Mouse (Mus musculus) myocyte (in vitro differentiated cells): ENCODE data around the gene Hexdc. TPM values are rescaled to one million over a fixed set of nuclear protein-coding genes. Genes with fewer than 3 reads are reported as not detected.

Experiments used
- H3K27me3 ChIP-seq: one replicate; pipeline ENCODE4 v1.6.1; 2011; ENCODE audit not compliant: control insufficient read depth, insufficient read depth, insufficient read length
- H3K36me3 ChIP-seq: one replicate; pipeline ENCODE4 v1.6.1; 2011; ENCODE audit not compliant: control insufficient read depth, insufficient read depth
- H3K4me2 ChIP-seq: one replicate; pipeline ENCODE4 v1.6.1; 2011; ENCODE audit warnings: low read depth, control low read depth
- H3K4me3 ChIP-seq: one replicate; pipeline ENCODE4 v1.5.1; 2011; ENCODE audit warnings: mild to moderate bottlenecking, control low read depth, moderate library complexity
- H3K79me2 ChIP-seq: one replicate; pipeline ENCODE4 v1.6.1; 2011; ENCODE audit not compliant: control insufficient read depth, insufficient read depth
- H3ac ChIP-seq: one replicate; pipeline ENCODE4 v1.6.1; 2011; ENCODE audit not compliant: control insufficient read depth, insufficient read length
- CEBPB ChIP-seq: IDR thresholded peaks from 2 replicates; pipeline ENCODE4 v1.6.1; 2011; ENCODE audit warnings: mild to moderate bottlenecking, moderate library complexity; ENCODE audit not compliant: poor library complexity, insufficient read depth, severe bottlenecking
- E2F4 ChIP-seq: IDR thresholded peaks from one replicate; pipeline ENCODE4 v1.6.1; 2011; ENCODE audit warnings: mild to moderate bottlenecking, control low read depth, moderate library complexity; ENCODE audit not compliant: insufficient read depth
- MAX ChIP-seq: IDR thresholded peaks from one replicate; pipeline ENCODE4 v1.6.1; 2011; ENCODE audit warnings: low read depth, mild to moderate bottlenecking, control low read depth
- MYOD1 ChIP-seq, 3 experiments: IDR thresholded peaks; one replicate each; pipeline ENCODE4 v1.6.1; 2011; ENCODE audit warnings: control low read depth in 2 of 3, low read depth in 2 of 3, mild to moderate bottlenecking in 2 of 3, moderate library complexity in 1 of 3; ENCODE audit not compliant: insufficient read length in 2 of 3, control insufficient read depth in 1 of 3
- MYOG ChIP-seq, 3 experiments: IDR thresholded peaks; one replicate each; pipeline ENCODE4 v1.6.1; 2011; ENCODE audit warnings: control low read depth in 2 of 3, low read depth in 2 of 3, mild to moderate bottlenecking in 2 of 3; ENCODE audit not compliant: insufficient read length in 2 of 3, control insufficient read depth in 1 of 3, insufficient read depth in 1 of 3
- POLR2A ChIP-seq: IDR thresholded peaks from one replicate; pipeline ENCODE4 v1.6.1; 2011; ENCODE audit warnings: low read depth, mild to moderate bottlenecking, control low read depth, moderate library complexity; ENCODE audit not compliant: insufficient read length
- POLR2AphosphoS2 ChIP-seq: IDR thresholded peaks from one replicate; pipeline ENCODE4 v1.6.1; 2011; ENCODE audit warnings: low read depth, control low read depth; ENCODE audit not compliant: insufficient read length
- REST ChIP-seq: IDR thresholded peaks from one replicate; pipeline ENCODE4 v1.6.1; 2011; ENCODE audit warnings: mild to moderate bottlenecking, control low read depth, moderate library complexity; ENCODE audit not compliant: insufficient read depth, insufficient read length
- SRF ChIP-seq: IDR thresholded peaks from one replicate; pipeline ENCODE4 v1.6.1; 2011; ENCODE audit warnings: low read depth; ENCODE audit not compliant: control insufficient read depth, insufficient read length
- TCF12 ChIP-seq: IDR thresholded peaks from one replicate; pipeline ENCODE4 v1.6.1; 2011; ENCODE audit warnings: mild to moderate bottlenecking, control low read depth; ENCODE audit not compliant: poor library complexity, insufficient read depth, severe bottlenecking
- TCF3 ChIP-seq: IDR thresholded peaks from one replicate; pipeline ENCODE4 v1.6.1; 2011; ENCODE audit warnings: low read depth, control low read depth; ENCODE audit not compliant: insufficient read length
- USF1 ChIP-seq: IDR thresholded peaks from one replicate; pipeline ENCODE4 v1.6.1; 2011; ENCODE audit warnings: low read depth, mild to moderate bottlenecking, control low read depth, moderate library complexity
- polyA plus RNA-seq: library from polyadenylated mRNA; unstranded; fragments of >200 nt; fragmentation: generic; extraction: Trizol; gene quantifications from one replicate; pipeline ENCODE4 v1.2.1, GENCODE M21; 2012; ENCODE audit warnings: missing spikeins

Gene Hexdc
- 11.6 TPM for polyA plus RNA-seq

DNA sequence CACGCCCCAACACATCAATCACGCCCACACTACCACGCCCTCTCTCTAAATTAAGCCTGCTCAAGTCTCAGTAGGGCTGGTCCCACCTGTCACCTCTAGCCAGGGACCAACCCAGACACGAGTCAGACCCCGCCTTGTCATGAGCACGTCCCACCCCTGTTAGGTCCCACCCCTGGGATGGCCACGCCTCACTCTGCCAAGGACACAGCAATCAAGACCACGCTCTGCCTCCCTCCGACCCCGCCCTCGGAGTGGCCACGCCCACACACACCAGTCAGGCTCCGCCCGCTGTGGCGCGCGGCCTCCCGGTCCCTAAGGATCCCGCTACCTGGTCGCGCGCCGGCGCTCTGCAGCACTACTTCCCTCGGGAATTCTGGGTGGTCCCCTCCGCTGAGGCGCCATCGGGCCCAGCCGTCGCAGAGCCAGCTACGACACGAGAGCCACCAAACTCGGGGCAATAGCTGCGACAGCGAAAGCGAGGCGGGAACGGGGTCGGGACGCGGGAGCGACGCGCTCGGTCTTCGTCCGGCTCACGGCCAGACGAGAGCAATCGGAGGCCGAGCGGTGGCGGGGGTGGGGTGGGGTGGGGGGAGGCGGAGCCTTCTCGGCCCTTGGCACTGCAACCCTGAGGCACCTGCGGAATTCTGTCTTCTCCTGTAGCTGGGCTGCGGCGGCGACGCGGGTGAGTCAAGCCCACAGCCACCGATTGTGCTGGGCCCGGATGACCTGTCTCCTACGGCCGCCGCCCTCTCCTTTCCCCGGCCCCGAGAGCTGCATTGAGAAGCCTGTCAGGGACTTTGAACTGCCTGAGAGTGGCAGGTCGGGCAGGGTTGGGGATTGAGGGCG lies at the start of gene Hexdc, which contains the start of gene Ogfod3:
Gene Hexdc (plus strand): TSS at position 273 of the 846 bp plus-strand sequence.
Gene Ogfod3 (minus strand): TSS at position 551 of the 846 bp plus-strand sequence.
- H3K36me3 ChIP-seq = peaks cover 12% of the 10 kb centered on the region
- H3K79me2 ChIP-seq = no peaks in the 10 kb centered on the region
- H3K4me2 ChIP-seq = peak within 1 kb of the TSS; percentile 78
- peak; percentile 73 for TF ChIP-seq POLR2A
- no peak for TF ChIP-seq USF1
- TF ChIP-seq MYOG (IDR thresholded peaks at IDR 0.05; ENCODE audit: control insufficient read depth in 1 of 3, insufficient read depth in 1 of 3, insufficient read length in 2 of 3, low read depth in 2 of 3) = peak in 1 of 3 experiments; percentile 30
- TF ChIP-seq MYOD1 (IDR thresholded peaks at IDR 0.05; ENCODE audit: control insufficient read depth in 1 of 3, insufficient read length in 2 of 3, low read depth in 2 of 3) = peak in 2 of 3 experiments; percentile 51 to 76
- no peak for TF ChIP-seq MAX
- peak; percentile 33 for TF ChIP-seq E2F4
- peak; percentile 67 for TF ChIP-seq POLR2AphosphoS2
- TF ChIP-seq SRF = no peak
- H3ac ChIP-seq = peak within 1 kb of the TSS; percentile 41
- H3K4me3 ChIP-seq = peak within 1 kb of the TSS; percentile 46
- H3K27me3 ChIP-seq = no peaks in the 10 kb centered on the region

GRCm38 (mm10) chr11:121156411-121156891 lies 47.8 kb upstream of the Hexdc start:
- Histone ChIP-seq H3K36me3 (no peaks in the 10 kb centered on the region), H3K79me2 (no peaks in the 10 kb centered on the region), H3K27me3 (peaks cover 19% of the 10 kb centered on the region), H3ac (no peak overlapping the region), H3K4me3 (no peak overlapping the region), H3K4me2 (peak overlapping the region; percentile 24)
- TF ChIP-seq MAX (no peak), TCF12 (peak; percentile 6), POLR2A (no peak), SRF (no peak), CEBPB (no peak), E2F4 (no peak), USF1 (no peak), REST (no peak), MYOD1 (IDR thresholded peaks at IDR 0.05; ENCODE audit: control insufficient read depth in 1 of 3, insufficient read length in 2 of 3, low read depth in 2 of 3) (peak in 2 of 3 experiments; percentile 85 to 96), TCF3 (peak; percentile 81), POLR2AphosphoS2 (no peak), MYOG (IDR thresholded peaks at IDR 0.05; ENCODE audit: control insufficient read depth in 1 of 3, insufficient read depth in 1 of 3, insufficient read length in 2 of 3, low read depth in 2 of 3) (peak in 2 of 3 experiments; percentile 90 to 95)

DNA sequence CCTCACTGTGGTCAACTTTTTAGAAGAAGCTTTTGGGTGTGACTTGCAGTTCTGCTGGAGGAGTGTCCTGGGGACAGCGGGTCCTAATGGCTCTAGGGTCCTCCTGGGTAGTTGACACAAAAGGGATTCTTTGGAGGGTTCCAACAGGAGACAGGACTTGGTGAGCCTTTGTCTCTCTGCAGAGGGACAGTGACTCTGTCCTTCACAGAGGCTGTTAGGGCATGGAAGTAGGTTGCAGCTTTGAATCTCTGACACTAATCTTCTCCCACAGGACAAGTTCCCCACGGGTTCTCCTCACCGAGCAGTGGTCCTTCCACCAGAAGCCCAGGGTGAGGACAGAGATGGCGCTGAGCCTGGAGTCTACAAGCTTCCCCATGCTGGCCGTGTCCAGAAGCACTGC lies 44.3 kb upstream of the Hexdc start, which contains the start of gene Uts2r:
Gene Uts2r (plus strand): TSS at position 301 of the 400 bp plus-strand sequence.
- no peak within 1 kb of the TSS for H3K4me3 ChIP-seq
- no peak within 1 kb of the TSS for H3ac ChIP-seq
- peaks cover 9% of the 10 kb centered on the region for H3K27me3 ChIP-seq
- H3K36me3 ChIP-seq = no peaks in the 10 kb centered on the region
- TF ChIP-seq TCF3 = no peak
- TF ChIP-seq POLR2A = no peak
- no peak for TF ChIP-seq SRF
- no peak for TF ChIP-seq E2F4
- no peak for TF ChIP-seq MAX
- TF ChIP-seq TCF12 = no peak
- TF ChIP-seq MYOD1 (IDR thresholded peaks at IDR 0.05; ENCODE audit: control insufficient read depth in 1 of 3, insufficient read length in 2 of 3, low read depth in 2 of 3) = no peak
- no peak for TF ChIP-seq POLR2AphosphoS2
- TF ChIP-seq REST = no peak
- TF ChIP-seq MYOG (IDR thresholded peaks at IDR 0.05; ENCODE audit: control insufficient read depth in 1 of 3, insufficient read depth in 1 of 3, insufficient read length in 2 of 3, low read depth in 2 of 3) = no peak
- TF ChIP-seq USF1 = no peak
- no peak for TF ChIP-seq CEBPB
- no peak within 1 kb of the TSS for H3K4me2 ChIP-seq
- H3K79me2 ChIP-seq = no peaks in the 10 kb centered on the region

GRCm38 (mm10) chr11:121160636-121161346 lies 43.4 kb upstream of the Hexdc start:
- Histone ChIP-seq H3ac (no peak overlapping the region), H3K4me3 (no peak overlapping the region), H3K27me3 (peaks cover 9% of the 10 kb centered on the region), H3K36me3 (no peaks in the 10 kb centered on the region), H3K79me2 (no peaks in the 10 kb centered on the region), H3K4me2 (no peak overlapping the region)
- TF ChIP-seq E2F4 = no peak
- TF ChIP-seq MYOD1 (IDR thresholded peaks at IDR 0.05; ENCODE audit: control insufficient read depth in 1 of 3, insufficient read length in 2 of 3, low read depth in 2 of 3) = peak in 2 of 3 experiments; percentile 43 to 53
- TF ChIP-seq POLR2A = no peak
- no peak for TF ChIP-seq TCF12
- peak in 1 of 3 experiments; percentile 2 for TF ChIP-seq MYOG (IDR thresholded peaks at IDR 0.05; ENCODE audit: control insufficient read depth in 1 of 3, insufficient read depth in 1 of 3, insufficient read length in 2 of 3, low read depth in 2 of 3)
- no peak for TF ChIP-seq POLR2AphosphoS2
- no peak for TF ChIP-seq CEBPB
- no peak for TF ChIP-seq USF1
